Mouse (Mus musculus) telencephalon, adult 2 months (tissue): ENCODE measurements around the gene Camk2d.
A peak's percentile ranks its signal among the peaks of the same experiment; 100 is the strongest.

Experiments
- DNase-seq: peaks from one replicate; pipeline ENCODE4 v3.0.0-alpha.2; 2011; ENCODE audit warnings: low read depth, low spot score

Gene Camk2d

DNA sequence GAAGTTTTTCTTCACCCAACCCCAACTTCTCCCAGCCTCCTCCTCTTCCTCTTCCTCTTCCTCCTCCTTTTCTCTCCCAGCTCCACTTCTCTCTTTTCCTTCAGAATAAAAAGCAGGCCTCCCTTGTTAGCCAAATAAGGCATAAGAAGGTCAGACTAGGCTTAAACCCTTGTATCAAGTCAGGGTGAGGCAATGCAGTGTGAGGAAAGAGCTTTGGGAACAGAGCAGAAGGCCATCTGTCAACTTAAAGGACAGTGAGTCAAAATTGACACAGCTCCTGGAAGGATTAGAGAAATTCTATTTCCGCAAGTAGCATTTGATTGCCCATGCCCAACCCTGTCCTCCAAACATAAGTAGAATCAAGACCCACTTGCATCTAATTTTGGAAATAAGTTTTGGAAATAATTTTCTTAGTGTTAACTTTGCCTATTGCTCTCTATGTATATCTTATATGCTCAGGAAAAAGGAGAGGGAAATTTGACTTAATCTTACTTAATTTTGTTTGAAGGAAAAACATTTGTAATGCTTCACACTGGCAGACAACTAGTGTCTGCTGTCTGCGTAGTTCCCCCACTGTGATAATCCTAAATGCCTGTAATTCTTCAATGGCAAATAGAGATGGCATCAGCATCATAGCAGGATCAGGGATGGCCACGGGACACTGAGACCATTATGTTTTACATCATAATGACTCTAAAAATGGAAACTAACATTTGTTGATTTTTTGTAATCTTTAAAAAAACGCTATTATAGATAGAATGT is 16.8 kb downstream of the Camk2d start:
- DNase-seq = no peak

DNA sequence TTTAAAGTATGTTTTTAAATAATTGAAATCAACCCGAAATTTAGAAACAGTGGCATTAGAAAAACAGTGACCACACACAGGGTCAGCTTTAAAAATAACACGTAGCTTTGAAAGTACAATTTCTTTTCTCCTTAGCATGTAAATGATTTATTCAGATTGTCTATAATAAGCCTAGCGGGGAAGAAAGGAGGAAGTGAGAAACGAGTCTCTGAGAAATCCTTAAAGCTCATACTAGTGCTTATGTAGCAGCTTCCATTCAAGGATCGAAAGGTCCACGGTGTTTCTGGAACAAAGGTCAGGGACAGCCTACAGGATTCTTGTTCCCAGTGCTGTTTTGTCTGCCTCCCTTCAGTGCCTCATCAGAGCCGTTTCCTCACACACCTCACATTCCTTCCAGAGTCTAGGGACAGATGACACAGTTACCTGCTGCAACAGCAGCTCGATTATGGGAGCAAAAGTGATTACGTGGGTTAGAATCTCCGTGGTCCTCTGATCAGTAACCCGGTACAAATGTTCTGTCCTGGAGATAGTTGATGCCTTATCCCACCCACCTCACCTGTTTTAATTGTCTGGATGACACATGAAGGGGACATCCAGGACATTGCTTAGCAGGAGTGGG is 17.5 kb downstream of the Camk2d start:
- DNase-seq = no peak

DNA sequence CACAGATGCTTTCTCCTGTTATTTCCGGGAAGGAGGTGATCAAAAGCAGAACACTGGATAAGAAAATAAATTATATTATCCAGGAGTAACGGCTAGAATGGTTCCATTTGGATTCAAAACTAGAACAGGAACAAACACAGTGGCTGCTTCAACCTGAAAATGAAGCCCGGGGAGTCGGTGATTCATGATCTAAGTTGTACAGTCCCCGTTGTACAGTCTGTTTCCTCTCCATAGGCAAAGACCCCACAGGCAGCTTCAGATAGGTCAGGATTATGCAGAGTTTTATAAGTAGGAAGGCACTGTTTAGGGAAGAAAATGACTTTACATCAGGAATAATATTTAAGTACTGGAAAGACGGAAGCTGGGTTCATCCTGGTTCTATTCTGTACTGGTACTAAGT is 19.2 kb downstream of the Camk2d start:
- DNase-seq = no peak

GRCm38 (mm10) chr3:126620152-126620551 is 24.1 kb downstream of the Camk2d start:
- no peak for DNase-seq

- no peak for DNase-seq
Measured at GRCm38 (mm10) chr3:126622509-126622908, 26.4 kb downstream of the Camk2d start.

DNA sequence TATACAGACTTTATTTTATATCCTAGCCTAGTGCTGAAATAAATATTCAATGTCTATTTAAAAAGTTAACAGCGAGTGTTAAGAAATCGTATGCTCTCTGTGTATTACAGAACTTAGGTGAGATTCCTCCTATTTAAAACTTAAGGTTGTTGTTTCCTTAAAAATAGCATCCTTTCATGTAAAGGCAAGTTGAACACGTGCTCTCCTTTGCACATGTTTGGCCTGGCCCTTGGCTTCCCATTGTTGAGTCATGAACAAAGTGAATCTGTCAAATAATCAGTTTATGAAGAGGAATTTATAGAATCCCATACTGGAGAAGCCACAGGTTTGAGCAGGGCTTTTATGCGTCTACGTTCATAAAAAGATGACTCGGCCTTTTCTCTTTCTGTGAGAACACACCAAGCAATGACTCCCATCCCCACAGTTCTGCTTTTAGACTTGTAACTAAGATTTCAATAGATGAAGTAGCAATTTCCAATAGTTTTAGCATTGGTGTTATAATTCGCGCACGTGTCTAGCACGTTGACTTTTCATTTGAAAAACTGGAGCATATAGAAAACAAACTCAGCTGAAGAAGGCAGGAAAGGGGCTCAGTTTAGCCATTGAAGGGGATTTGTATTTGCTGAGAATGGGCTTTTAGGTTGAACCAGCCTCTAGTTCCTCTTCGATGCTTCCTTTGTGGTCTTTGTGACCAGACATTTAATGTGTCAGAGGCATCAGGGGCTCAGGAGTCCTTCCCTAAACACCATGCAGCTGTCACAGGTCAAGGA is 29.1 kb downstream of the Camk2d start:
- DNase-seq = no peak

DNA sequence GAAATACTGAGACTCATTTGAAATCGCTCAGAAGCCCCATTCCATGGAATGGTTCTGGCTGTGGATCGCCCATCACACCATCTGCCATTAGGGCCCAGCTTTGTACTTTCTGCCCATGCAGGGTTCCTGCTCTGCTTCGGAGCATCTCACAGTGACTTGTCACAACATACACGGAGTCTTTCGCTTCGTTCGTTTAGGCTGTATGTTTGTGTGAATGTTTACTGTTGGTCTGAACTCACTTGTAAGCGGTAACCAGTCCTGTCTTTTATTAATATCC is 29.6 kb downstream of the Camk2d start:
- DNase-seq = no peak

DNA sequence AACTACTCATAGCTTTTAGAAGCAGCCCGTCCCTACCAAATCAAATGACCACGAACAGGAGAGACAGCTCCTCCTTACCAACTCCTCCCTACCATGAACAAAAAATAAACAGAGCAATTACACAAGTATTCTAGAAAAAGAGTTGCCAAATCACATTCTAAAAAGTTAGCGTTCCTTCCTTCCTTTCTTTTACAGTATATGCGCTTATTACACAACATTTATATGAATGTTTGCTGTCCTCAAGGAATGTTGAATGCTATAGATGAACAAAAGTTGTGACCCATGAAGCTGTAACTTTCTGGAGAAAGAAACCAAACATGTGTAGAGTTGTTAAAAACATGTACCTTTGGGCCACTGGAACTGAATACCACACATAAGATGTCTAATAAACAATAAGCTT is 31.9 kb downstream of the Camk2d start:
- no peak for DNase-seq

GRCm38 (mm10) chr3:126628380-126628779 is 32.3 kb downstream of the Camk2d start:
- no peak for DNase-seq

- no peak for DNase-seq
Measured at GRCm38 (mm10) chr3:126629040-126629439, 32.9 kb downstream of the Camk2d start.

- DNase-seq = no peak
Measured at GRCm38 (mm10) chr3:126630111-126630869, 34.2 kb downstream of the Camk2d start.

- DNase-seq = no peak
Measured at GRCm38 (mm10) chr3:126631583-126631982, 35.5 kb downstream of the Camk2d start.

DNA sequence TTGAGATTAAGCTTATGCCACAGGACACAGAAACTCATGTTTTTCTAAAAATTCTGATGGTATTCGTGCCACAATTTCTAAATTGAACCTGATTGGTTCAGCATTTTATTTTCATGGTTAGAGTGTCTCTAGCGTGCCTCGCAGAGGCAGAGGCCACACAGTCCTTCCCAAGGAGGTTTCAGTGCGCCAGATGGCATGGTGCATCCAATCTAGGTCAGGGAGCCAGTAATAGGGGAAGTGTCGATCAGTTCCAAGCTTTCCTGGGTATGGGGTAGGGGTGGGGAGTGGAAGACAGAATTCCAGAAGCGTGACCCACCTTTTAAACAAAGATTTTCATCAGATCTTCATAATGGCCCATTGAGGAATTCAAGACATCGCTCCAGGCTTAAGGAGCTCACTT is 36.5 kb downstream of the Camk2d start:
- no peak for DNase-seq

DNA sequence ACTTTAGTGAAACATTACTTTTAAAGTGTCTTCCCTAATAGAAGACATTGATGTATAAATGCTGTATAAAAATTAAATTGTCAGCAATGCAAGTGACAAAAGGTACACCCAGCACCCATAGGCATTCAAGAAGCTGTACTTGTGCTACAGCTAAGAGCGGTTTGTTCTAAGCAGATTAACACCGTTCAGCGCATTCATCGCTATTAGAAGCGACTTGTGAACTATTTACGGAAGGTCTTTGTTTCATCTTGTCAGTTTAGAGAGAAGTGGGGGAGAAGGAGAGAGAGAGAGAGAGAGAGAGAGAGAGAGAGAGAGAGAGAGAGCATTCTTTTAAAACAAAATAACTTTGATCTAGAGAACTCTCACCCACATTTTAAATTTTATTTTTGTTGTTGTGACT is 38.1 kb downstream of the Camk2d start:
- no peak for DNase-seq

GRCm38 (mm10) chr3:126638259-126638658 is 42.2 kb downstream of the Camk2d start:
- DNase-seq = no peak

- peak; percentile 38 for DNase-seq
Measured at GRCm38 (mm10) chr3:126639098-126639513, 43.0 kb downstream of the Camk2d start.

DNA sequence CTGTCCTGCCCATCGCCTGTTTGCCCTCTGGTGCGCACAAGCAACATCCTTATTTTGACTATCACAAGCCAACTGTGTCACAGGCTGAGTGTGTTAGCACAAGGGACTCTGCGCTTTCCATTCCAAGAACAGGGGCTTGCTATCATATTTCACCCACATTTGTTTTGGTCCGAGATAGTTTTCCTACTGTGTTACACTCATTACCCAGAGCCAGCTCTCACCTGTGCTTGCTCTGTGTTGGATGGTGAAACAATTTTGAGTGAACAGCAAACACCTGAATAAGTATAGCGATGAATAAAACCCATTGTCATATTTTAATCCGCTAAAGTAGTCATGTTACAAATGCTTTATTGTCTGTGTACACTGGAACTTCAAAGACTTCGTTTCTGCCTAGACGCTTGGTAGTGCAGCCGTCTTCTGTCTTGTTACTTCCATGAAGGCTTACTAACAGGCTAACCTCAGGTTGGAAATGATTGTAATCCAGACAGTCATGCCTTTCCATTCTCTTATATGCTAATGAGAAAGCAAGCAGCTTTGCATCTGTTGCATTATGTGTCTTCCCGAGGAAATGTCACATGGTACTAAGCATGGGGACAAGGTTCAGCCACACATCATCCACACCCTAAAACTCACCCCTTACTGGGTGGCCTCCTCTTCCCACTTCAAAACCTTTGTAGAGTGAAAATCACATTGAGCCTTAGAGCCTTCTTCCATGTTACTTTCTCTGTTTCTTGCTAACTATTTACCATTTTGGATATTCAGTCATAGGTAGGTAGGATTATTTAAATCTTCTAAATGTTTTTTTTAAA is 44.5 kb downstream of the Camk2d start:
- no peak for DNase-seq

GRCm38 (mm10) chr3:126641451-126641850 is 45.3 kb downstream of the Camk2d start:
- no peak for DNase-seq

- no peak for DNase-seq
Measured at GRCm38 (mm10) chr3:126643071-126644010, 47.2 kb downstream of the Camk2d start.

GRCm38 (mm10) chr3:126650332-126650731 is 54.2 kb downstream of the Camk2d start:
- no peak for DNase-seq
